Mouse (Mus musculus) kidney, adult 18-20 months (tissue): Measurements from ENCODE around the gene Pnp2.
"Not testable (repeated sequence)": the region's sequence is repeated elsewhere in the genome, so short reads cannot be mapped to it uniquely, and the experiment has no call there.

Experiments used
- DNase-seq: peaks from one replicate; pipeline ENCODE4 v3.0.0; 2021

The Pnp2 gene

GRCm38 (mm10) chr14:50955942-50956508 is at the start of gene Pnp2:
Gene Pnp2, plus strand, starts transcription at chr14:50955992.
- DNase-seq: peak; percentile 64

DNA sequence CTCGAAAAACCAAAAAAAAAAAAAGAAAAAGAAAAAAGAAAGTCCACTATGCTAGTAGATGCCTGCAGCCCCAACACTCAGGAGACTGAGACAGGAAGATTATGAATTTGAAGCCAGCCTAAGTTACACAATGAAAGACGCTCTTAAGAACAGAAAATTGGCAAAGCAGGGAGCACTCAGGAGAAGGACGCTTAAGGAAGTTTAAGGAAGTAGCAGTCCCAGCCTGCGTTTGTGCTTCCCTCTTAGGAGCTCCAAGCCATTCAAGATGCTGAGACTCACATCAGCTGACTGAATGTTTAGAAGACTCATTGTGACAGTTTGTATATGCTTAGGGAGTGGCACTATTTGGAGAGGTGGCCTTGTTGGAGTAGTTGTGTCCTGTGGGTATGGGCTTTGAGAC is 47.7 kb upstream of the Pnp2 start:
- no peak for DNase-seq

GRCm38 (mm10) chr14:50911356-50911755 is 44.4 kb upstream of the Pnp2 start:
- DNase-seq: no peak

- DNase-seq: not testable (repeated sequence)
Measured at GRCm38 (mm10) chr14:50923437-50923836, 32.4 kb upstream of the Pnp2 start.

- DNase-seq: peak; percentile 98
Measured at GRCm38 (mm10) chr14:50924281-50925064, 31.3 kb upstream of the Pnp2 start, which contains the start of the genes Osgep and Apex1. Gene Osgep, minus strand, starts transcription at chr14:50924893. Gene Apex1, plus strand, starts transcription at chr14:50924968.

DNA sequence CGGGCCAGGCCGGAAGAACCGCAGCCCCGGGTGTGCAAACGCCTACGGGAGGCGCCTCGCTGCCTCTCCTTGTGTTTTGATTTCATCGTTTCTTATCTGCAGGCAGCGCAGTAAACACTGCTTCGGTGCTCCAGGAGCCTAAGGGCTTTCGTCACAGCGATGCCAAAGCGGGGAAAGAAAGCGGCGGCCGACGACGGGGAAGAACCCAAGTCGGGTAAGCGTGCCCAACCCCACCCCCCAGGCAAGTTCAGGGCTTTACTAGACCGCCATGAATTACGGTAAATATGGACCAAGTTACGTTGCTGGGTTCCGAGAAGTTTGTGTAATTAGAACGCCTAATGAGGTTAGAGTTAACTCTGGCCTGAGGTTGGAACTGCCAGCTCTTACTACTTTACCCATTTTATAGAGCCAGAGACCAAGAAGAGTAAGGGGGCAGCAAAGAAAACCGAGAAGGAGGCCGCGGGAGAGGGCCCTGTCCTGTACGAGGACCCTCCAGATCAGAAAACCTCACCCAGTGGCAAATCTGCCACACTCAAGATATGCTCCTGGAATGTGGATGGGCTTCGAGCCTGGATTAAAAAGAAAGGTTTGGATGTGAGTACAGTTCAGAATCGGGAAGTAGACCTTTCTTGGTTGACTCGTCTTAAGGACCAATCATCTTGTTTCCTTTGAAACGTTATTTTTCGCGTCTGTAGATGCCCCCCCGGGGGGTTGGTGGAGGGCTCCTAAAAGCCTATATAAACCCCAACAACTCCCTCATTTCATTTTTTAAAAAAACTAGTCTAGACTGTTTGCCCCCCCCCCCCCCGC is 30.5 kb upstream of the Pnp2 start:
- no peak for DNase-seq

- no peak for DNase-seq
Measured at GRCm38 (mm10) chr14:50927366-50927765, 28.4 kb upstream of the Pnp2 start.

DNA sequence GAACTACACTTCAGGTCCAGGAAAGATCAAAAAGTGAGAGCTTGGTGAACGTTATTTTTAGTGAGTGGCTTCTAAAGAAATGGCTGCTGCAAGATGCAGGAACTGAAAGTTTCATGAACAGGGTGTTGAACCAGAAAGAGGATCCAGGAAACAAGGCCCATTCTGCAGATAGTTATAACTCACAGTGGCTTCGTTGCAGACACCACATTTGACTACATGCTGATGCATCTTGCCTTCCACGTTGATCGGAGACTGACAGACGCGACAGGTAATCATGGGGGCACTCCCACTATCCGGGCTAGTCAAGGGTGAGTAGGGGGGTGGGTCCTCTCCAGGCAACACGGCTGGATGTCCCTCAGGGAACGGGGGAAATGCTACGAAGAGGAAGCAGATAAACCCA is 25.8 kb upstream of the Pnp2 start:
- no peak for DNase-seq

DNA sequence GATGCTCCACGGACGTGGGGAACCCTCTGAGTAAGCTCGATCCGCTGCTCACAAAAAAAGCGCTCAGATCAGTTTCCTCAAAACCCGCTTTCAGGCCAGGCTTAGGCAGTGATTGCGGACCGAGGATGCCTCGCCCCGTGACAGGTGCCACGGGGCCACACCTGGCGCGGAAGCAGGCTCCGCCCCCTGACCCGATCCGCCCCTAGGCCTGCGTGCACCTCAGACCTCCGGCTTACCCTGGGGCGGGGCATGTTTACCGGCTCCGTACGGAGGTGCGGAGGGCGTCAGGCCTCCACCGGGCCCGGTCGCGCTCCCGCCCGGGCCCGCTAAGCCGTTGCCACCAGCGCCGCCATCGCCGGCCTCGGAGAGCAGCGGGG is 25.4 kb upstream of the Pnp2 start:
- DNase-seq: no peak

GRCm38 (mm10) chr14:50930754-50931492 is 24.9 kb upstream of the Pnp2 start, which contains the start of the genes Pip4p1 and Pnp:
Gene Pip4p1, minus strand, starts transcription at chr14:50930856.
Gene Pnp, plus strand, starts transcription at chr14:50931082.
- DNase-seq: peak; percentile 100

GRCm38 (mm10) chr14:50931493-50932020 is 24.2 kb upstream of the Pnp2 start:
- DNase-seq: no peak

- DNase-seq: no peak
Measured at GRCm38 (mm10) chr14:50936649-50937048, 19.1 kb upstream of the Pnp2 start.

DNA sequence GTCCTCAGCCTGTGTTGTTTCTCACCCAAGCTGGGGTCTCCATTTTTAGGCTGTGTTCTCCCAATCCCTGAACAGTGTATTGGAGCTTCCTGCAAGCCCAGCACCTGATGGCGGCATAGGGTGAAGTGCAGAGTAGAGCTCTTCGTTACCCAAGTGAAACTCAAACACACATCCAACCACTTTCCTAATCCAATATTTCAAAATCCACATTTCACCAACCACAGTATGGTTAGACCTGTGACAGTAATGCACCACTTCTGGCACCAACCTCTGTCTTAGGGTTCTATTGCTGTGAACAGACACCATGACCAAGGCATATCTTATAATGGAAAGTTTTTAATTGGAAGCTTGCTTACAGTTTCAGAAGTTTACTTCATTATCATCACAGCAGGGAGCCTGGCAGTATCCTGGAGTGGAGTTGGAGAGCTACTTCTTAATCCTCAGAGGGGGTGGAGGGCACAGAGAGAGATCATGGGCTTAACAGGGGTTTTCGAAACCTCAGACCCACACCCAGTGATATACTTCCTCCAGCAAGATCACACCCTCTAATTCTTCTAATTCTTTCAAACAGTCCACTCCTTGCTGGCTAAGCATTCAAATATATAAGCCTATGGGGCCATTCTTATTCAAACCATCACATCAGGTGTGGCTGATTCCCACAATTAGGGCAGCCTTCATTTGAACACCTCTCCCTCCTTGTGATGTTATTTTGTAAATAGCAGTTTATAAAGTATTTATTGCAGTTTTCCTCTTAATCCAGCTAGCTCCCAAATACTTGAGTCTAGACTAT is 17.5 kb upstream of the Pnp2 start:
- no peak for DNase-seq

- DNase-seq: no peak
Measured at GRCm38 (mm10) chr14:50938940-50939339, 16.9 kb upstream of the Pnp2 start.

DNA sequence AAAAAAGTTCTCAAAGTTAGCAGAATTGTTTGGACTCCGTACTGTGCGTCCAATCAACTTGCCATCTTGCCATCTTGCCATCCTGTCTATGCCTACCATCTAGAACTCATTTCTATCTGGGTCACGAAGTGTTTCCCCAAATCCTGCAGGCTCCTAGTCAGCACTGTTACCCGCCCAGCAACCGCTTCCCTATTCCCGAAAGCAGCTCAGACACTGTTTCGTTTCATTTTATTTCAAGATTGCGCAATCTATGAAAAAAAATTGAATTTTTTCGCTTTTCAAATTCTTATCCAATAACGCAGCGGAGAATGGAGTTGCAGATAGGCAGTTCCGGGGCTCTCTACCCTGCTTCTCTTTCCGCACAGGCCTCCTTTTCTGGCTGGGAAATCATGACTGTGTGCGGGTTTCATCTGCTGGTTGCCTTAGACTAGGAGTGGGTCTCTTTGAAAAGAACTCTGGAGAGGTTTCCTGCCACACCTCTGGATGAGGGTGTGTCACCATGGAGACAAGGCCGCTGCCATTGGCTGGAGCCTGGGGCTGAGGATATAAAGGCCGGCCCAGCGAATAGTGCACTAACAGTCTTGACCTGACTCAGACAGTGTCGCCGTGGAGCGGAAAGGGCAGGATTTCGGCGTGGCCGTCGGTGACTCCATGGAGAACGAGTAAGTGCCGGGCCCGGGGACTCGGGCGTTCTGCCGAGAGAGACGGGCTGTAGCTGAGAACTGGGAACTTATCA is 11.7 kb upstream of the Pnp2 start, which contains the start of gene Gm49342:
TSS of gene Gm49342 (plus strand) at position 586 of the 736 bp plus-strand sequence.
- DNase-seq: peak; percentile 97

DNA sequence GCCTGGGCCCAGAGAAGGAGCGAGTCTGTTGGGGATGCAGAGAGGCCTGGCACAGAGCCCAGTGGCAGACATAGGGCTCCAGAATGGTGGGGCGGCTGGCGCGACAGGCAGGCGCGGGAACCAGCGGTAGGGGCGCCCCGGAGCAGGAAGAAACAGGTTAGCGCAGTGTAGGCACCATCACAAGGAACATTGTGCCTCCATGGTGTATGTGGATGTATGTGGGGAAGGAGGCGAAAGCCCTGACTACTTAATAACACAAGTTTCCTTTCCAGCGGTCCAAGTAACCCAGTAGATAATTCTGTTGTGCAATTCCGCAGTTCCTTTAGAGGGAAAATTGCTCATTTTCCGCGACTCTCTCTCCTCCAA is 11.1 kb upstream of the Pnp2 start:
- DNase-seq: not testable (repeated sequence)

- DNase-seq: not testable (repeated sequence)
Measured at GRCm38 (mm10) chr14:50945081-50945480, 10.7 kb upstream of the Pnp2 start.

GRCm38 (mm10) chr14:50945526-50945925 is 10.3 kb upstream of the Pnp2 start:
- not testable (repeated sequence) for DNase-seq

DNA sequence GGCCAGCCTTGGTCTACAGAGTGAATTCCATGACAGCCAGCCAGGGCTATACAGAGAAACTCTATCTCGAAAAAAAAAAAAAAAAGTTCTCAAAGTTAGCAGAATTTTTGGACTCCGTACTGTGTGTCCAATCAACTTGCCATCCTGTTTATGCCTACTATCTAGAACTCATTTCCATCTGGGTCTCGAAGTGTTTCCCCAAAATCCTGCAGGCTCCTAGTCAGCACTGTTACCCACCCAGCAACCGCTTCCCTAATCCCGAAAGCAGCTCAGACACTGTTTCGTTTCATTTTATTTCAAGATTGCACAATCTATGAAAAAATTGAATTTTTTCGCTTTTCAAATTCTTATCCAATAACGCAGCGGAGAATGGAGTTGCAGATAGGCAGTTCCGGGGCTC is 305 bp upstream of the Pnp2 start:
- DNase-seq: no peak

DNA sequence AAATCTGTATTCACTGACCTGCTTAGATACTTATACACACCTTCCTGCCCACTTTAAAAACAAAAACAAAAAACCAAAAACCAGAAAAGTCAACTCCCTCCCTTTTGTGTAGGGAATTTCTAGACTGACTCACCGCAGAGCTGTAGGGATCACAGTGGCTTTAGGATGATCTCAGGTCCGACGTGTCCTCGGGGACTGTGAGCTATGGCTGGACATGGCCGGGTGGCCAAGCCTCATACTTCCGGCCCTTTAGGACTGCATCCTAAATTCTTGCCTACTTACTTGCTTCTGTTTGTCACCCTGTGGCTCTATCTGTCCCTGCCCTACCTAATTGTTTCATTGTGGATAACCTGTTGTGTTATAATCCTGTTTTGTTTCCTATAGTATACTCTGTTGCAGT is 932 bp downstream of the Pnp2 start:
- not testable (repeated sequence) for DNase-seq

DNA sequence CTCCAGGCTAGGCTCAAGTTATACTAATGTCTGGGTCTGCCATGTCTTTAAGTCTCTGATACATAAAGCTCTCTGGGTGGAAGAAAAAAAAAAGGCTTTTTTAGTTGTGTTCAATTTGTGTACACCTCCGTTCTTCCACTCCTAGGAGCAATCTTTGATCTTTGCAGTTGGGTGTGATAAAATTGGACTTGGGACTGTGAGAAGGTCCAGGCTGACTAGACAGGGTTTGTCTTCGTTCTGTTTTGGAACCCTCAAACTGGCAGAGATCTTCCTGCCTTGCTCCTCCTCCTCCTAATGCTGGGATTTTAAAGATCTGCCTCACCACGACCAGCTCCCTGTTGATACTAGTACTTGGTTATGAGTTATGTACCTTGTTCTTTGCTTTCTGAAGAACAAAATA is 1.4 kb downstream of the Pnp2 start:
- DNase-seq: not testable (repeated sequence)
